Mouse (Mus musculus) liver, embryonic 13.5 days (tissue): ENCODE results near the gene Aggf1. TPM values are rescaled to one million over a fixed set of nuclear protein-coding genes. Genes with fewer than 3 reads are reported as not detected.

Source experiments
- ATAC-seq: fragments of 200-750 bp; cut with Nextera tagmentation; 2 replicates; pipeline ENCODE4 v1.8.0; 2017; ENCODE audit warnings: low read depth, mild to moderate bottlenecking, moderate number of reproducible peaks, moderate library complexity
- DNase-seq: peaks from one replicate; pipeline ENCODE4 v3.0.0; 2022
- H3K27ac ChIP-seq: fragments of 300-500 bp; sonication (generic); 2 replicates; pipeline ENCODE4 v1.5.1; 2015; ENCODE audit warnings: moderate library complexity, mild to moderate bottlenecking, inconsistent platforms
- H3K27me3 ChIP-seq: fragments of 300-500 bp; sonication (generic); 2 replicates; pipeline ENCODE4 v1.6.1; 2015; ENCODE audit warnings: mild to moderate bottlenecking, inconsistent platforms
- H3K36me3 ChIP-seq: fragments of 300-500 bp; sonication (generic); 2 replicates; pipeline ENCODE4 v1.6.1; 2015; ENCODE audit warnings: mild to moderate bottlenecking, inconsistent platforms
- H3K4me1 ChIP-seq: fragments of 300-500 bp; sonication (generic); replicated peaks from 2 replicates; pipeline ENCODE4 v1.6.1; 2015; ENCODE audit warnings: inconsistent platforms
- H3K4me2 ChIP-seq: fragments of 300-500 bp; sonication (generic); 2 replicates; pipeline ENCODE4 v1.6.1; 2015; ENCODE audit warnings: inconsistent platforms, mild to moderate bottlenecking, moderate library complexity
- H3K4me3 ChIP-seq: fragments of 300-500 bp; sonication (generic); replicated peaks from 2 replicates; pipeline ENCODE4 v1.5.1; 2015; ENCODE audit warnings: mild to moderate bottlenecking, inconsistent platforms
- H3K9ac ChIP-seq: fragments of 300-500 bp; sonication (generic); 2 replicates; pipeline ENCODE4 v1.6.1; 2015; ENCODE audit warnings: mild to moderate bottlenecking, inconsistent platforms
- H3K9me3 ChIP-seq: fragments of 300-500 bp; sonication (generic); replicated peaks from 2 replicates; pipeline ENCODE4 v1.6.1; 2016; ENCODE audit warnings: inconsistent platforms
- WGBS: fragments of 180-500 bp; shearing (Covaris S2); methylation state at CpG from one replicate; pipeline ENCODE4 v1.1.7; 2015; ENCODE audit not compliant: insufficient replicate concordance; 5-methylcytosine and 5-hydroxymethylcytosine counted together
- polyA plus RNA-seq: library from polyadenylated mRNA; unstranded; fragments of >200 nt; fragmentation: Nextera tagmentation; extraction: Ambion mirVana; gene quantifications from 2 replicates; pipeline ENCODE4 v1.2.1, GENCODE M21; 2015

Aggf1 gene
- polyA plus RNA-seq, 1 experiment from 2014 or later = 19.8 TPM

DNA sequence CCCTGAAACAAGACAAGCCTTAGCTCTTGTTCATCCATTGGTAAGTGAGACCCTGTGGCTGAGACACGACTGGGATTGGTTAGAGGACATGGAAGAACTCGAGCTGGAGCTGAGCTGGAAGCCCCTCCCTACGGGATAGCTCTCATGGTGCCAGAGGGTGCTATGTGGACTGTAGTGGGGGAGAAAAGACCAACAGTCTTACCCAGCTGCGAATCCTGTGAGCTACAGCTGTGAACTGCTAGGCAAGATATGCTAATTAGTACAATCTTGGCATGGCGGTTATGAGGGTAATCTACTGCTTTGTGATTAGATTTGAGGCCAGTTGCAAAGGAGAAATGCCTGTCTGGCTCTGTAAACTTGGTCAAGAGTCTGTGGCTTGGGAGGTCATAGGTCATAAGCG lies 56.0 kb downstream of the Aggf1 start:
- Histone ChIP-seq H3K4me3 (no peak overlapping the region), H3K9me3 (no peaks in the 10 kb centered on the region), H3K27me3 (no peaks in the 10 kb centered on the region), H3K9ac (no peak overlapping the region), H3K27ac (no peak overlapping the region), H3K36me3 (no peaks in the 10 kb centered on the region), H3K4me2 (no peak overlapping the region), H3K4me1 (no peaks in the 10 kb centered on the region)
- 41% methylated on average over 6 of the region's 6 CpGs for WGBS
- no peak for DNase-seq
- no peak for ATAC-seq

DNA sequence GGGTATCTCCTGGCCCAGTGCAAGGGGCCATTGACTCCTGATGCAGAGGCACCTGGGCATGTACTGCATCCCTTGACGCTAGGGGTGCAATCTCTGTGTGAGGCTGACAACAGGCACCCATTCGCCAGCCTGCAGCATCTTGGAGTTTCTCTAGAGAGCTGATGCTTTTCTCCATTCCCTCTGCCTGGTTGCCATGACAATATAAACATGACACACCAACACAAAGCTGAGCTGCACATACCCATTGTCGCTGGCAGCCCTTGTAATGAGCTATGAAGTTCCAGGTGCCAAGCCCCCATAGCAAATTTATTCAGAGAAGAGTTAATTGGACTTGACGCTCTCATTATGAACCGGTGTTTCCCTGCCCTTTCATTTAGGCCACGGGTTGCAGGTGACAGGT lies 63.1 kb downstream of the Aggf1 start:
- Histone ChIP-seq H3K4me1 (no peaks in the 10 kb centered on the region), H3K27ac (no peak overlapping the region), H3K4me3 (no peak overlapping the region), H3K36me3 (no peaks in the 10 kb centered on the region), H3K9me3 (no peaks in the 10 kb centered on the region), H3K9ac (no peak overlapping the region), H3K4me2 (no peak overlapping the region), H3K27me3 (no peaks in the 10 kb centered on the region)
- DNase-seq = no peak
- 61% methylated on average over 6 of the region's 6 CpGs for WGBS
- no peak for ATAC-seq

DNA sequence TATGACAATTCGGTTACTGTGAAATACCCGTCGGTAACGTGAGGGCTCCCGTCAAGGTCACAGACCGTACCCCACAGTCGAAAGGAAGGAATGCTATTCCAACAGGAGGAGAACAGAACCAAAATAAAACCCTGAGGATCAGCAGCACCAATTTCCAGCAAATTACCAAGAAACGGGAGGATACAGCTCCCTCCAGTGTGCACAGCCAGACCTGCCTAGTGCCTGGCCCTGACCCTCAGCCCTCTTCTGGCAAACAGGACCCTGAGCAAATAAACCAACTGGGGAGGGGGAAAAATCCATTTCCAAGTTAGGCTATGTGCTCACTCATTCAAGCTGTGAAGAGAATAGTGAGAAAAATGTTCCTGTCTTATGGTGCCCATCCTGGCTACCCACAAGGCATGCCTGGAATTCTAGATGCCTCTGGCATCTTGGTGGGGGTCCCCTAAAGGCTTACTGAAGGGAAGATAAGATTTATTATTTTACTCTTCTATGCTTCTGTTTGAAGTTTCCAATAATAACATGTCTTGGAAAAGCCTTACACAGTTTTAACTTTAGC lies 68.0 kb downstream of the Aggf1 start:
- no peak overlapping the region for H3K27ac ChIP-seq
- 0 out of 2 replicates have a peak overlapping the region, but pooled peaks have one; percentile 3 for H3K4me2 ChIP-seq
- ATAC-seq (no peak), DNase-seq (no peak)
- H3K9ac ChIP-seq = no peak overlapping the region
- H3K9me3 ChIP-seq = 0 out of 2 replicates have a peak, but pooled peaks cover 4% of the 10 kb centered on the region
- H3K27me3 ChIP-seq = no peaks in the 10 kb centered on the region
- 70% methylated on average over 8 of the region's 8 CpGs for WGBS
- no peaks in the 10 kb centered on the region for H3K4me1 ChIP-seq
- H3K36me3 ChIP-seq = no peaks in the 10 kb centered on the region
- H3K4me3 ChIP-seq = no peak overlapping the region

DNA sequence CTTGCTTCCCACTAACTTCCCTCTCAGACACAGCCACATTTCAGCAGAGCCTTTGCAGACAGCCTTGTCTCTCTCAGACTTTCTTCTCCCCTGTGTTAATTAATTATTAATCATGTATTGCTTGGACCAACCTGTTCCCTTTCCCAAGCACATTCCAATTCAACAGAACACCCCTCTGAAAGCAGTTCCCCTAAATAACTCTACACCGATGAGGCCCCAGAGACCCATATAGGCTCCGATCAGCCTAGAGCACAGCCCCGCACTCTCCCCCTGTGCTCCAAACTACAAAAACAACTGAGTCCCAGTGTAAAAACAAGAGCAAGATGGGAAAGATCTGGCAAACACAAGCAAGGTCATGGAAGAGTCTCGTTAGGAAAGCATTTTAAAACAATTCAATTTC lies 68.6 kb downstream of the Aggf1 start:
- no peak overlapping the region for H3K27ac ChIP-seq
- H3K4me1 ChIP-seq = no peaks in the 10 kb centered on the region
- 0 out of 2 replicates have a peak, but pooled peaks cover 4% of the 10 kb centered on the region for H3K9me3 ChIP-seq
- H3K4me2 ChIP-seq = no peak overlapping the region
- no peak overlapping the region for H3K4me3 ChIP-seq
- no peaks in the 10 kb centered on the region for H3K27me3 ChIP-seq
- no peak overlapping the region for H3K9ac ChIP-seq
- DNase-seq = no peak
- WGBS = 61% methylated on average over 4 of the region's 4 CpGs
- H3K36me3 ChIP-seq = no peaks in the 10 kb centered on the region
- ATAC-seq = no peak

Other genes with a start within 250 kb of the Aggf1 start
- 0.53 and 0.65 TPM in 2 replicates for gene Pde8b, start 125.0 kb downstream of the Aggf1 start, polyA plus RNA-seq
- gene Zbed3, start 51.7 kb downstream of the Aggf1 start, polyA plus RNA-seq = 7.1 and 8.0 TPM in 2 replicates
- not detected in 2 replicates for gene Crhbp, start 69.6 kb upstream of the Aggf1 start, polyA plus RNA-seq
- gene S100z, start 103.4 kb upstream of the Aggf1 start, polyA plus RNA-seq = not detected in 2 replicates
- gene F2rl1, start 149.9 kb upstream of the Aggf1 start, polyA plus RNA-seq = 0.22 and 0.32 TPM in 2 replicates
- gene F2r, start 243.1 kb upstream of the Aggf1 start, polyA plus RNA-seq = 42.8 and 53.6 TPM in 2 replicates